Mouse (Mus musculus) embryonic stem cell, embryonic (primary cell): ENCODE measurements at regions not wholly inside any gene's neighbourhood (a gene's known extent, or its start where the extent isn't known, plus 50 kb on each side); places are given as distances from the start of the nearest gene placed in this dataset.

Experiments
- CTCF ChIA-PET, 4 experiments: fragments of 300-600 bp in 2 of 4; fragments of 350-600 bp in 2 of 4; sonication (Branson Sonifier 250); formaldehyde crosslinking; loops; one replicate each; lab custom pipeline; 2022; ENCODE audit warnings: inconsistent platforms in 2 of 4; lab: Charles Lee
- POLR2A ChIA-PET, 4 experiments: fragments of 300-600 bp in 2 of 4; fragments of 350-600 bp in 2 of 4; sonication (Branson Sonifier 250); formaldehyde crosslinking; loops; one replicate each; lab custom pipeline; 2022; ENCODE audit warnings: antibody characterized with exemption in 4 of 4, inconsistent platforms in 1 of 4; lab: Charles Lee

DNA sequence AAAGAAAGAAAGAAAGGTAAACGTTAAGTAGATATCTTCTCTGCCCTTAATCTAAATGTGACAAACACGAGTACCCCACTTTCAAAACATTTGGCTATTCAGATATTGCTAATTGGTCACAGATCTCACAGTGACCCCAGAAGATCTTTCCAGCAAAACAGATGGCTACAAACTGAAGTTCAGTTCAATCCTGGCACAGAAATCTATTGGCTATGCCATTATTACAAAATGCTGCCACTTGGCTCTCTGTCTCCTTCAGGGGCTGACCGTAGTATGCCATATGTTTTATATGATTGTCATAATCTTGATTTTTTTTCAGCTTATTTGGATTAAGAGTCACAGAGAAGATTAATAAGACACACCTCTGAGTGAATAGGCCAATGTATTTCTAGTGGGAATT is 873.2 kb downstream of the Slc22a22 start:
- CTCF ChIA-PET: no interaction called here
- POLR2A ChIA-PET: no interaction called here

DNA sequence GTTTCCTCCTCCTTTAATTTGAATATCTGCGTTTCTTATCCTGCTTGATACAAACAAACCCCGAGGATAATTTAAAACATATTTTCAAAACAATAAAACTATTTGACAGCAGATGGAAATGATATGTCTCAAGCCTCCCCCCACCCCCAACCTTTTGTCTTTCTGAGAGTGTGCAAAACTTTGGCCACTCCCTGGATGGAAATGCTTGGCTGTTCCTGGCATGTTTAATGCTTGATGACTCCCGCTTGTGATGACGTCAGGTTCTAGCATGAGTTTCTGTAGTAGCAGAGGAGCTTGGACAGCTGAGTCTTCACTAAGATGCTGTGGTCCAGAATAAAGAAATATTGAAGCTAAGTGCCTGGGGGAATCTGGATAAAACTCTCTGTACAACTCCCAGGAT is 884.8 kb downstream of the Slc22a22 start:
- ChIA-PET CTCF (interaction anchor here in 1 of 4 experiments (0.7 kb wide), 1 partner anchor 522 kb away, joined by 3 read pairs; no protein-coding TSS in a partner anchor), POLR2A (no interaction called here)

DNA sequence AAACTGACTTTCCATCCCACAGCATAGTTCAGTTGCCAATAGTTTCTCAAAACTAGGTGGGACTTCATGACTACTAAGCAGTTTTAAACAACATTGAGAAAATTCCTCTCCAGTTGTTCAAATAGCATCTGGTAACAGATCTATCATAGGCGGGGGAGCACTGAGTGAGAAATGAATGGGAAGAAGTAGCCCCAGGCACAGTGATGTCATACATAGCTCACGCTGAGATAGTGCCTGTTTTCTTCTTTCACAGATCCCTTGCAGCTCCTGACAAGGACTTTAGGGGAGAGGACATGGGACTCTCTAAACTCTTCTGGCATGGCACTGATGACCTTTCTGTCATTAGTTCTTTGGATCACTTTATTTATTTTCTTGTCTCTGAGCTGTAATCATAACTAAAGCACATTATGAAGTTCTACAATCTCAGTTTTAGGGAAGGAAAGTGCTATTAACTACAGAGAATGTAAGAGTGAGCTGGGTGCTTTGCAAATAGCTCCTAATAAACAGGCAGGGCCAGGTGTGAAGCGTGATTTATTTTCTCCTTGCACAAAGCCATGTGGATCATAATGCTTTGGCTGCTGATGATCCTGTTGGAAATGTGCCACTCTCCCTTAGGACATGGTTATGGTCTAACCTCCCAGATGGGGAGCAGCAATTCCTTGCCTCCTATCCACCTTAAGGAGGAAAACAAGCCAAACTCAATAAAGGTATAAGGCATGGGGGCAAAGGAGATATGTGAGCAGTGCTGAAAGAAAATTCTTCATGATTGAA is 896.5 kb downstream of the Slc22a22 start:
- POLR2A ChIA-PET: no interaction called here
- CTCF ChIA-PET: interaction anchor here in 1 of 4 experiments (0.7 kb wide), 1 partner anchor 303 kb away, joined by 4 read pairs; no protein-coding TSS in a partner anchor

DNA sequence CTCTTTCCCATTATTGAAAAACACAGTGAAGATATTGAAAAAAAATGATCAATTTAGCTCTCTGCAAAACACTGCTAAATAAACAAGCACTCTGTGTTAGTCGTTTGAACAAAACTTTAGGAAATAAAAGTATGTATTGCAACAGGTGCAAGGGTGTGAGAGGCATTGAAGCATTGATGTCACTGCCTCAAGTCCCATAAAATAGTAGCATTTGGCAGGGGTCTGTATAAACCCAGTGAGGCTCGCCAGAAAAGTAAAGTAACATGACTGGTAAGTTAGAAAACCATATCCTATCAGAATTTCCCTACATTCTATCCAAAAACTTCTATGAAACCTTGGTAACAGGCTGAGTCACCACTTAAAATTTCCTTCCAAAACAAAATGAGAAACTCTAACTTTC is 914.2 kb downstream of the Slc22a22 start:
- ChIA-PET POLR2A (no interaction called here), CTCF (no interaction called here)

DNA sequence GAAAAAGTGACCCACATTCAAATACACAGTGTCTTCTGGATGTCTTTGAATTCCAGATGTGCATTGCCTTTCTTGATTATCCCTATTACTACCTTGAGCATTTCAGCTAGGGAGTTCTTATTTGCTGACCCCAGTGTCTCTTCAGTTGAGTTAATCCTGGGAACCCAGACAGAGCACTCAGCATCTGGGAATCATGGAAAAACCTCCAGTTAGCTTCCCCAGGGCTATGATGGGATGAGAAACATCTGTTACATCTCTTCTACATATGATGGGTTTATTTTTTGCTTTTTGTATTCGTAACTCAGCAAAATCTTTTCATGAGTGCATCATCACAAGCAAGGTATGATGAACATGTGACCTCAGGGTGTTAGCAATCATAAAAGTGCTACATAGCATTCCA is 914.6 kb downstream of the Slc22a22 start:
- CTCF ChIA-PET: no interaction called here

DNA sequence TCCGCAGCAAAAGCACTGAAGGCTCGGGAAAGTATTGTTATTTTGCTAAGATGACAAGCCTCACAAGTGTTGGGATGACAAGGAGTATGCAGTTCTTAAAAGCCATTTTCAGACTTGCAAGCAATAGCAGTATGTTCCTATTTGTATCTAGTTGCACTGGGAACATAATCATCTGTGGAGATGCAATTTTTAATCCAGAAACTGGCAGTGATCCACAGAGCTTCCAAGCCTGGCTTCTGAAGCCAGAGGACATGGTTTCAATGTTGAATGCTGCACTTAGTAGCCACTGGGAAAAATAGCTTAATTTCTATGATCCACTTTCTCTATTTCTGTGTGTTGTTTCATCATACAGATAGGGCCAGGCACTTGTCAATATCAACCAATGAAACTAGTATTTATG is 915.3 kb downstream of the Slc22a22 start:
- POLR2A ChIA-PET: no interaction called here
- CTCF ChIA-PET: no interaction called here

More for the DNA sequence above, 914.6 kb downstream of the Slc22a22 start:
- POLR2A ChIA-PET: no interaction called here

DNA sequence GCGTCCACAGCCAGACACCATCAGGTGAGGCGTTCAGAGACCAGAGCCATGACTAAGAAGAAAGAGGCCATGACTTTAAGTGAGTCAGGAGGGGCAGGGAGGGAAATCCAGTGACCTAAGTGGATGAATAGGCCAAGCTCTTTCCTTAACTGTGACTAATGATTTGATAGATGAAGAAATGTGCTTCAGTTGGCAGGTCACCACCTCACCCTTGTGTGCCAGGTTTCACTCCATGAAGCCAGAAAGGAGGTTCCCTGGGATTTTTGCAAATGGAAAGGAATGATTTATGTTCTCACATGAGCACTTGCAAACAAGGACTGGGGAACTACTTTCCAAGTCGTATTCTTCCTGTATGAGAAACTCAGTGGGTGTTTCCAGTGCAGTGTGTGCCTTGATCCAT is 923.0 kb downstream of the Slc22a22 start:
- ChIA-PET POLR2A (no interaction called here), CTCF (no interaction called here)

DNA sequence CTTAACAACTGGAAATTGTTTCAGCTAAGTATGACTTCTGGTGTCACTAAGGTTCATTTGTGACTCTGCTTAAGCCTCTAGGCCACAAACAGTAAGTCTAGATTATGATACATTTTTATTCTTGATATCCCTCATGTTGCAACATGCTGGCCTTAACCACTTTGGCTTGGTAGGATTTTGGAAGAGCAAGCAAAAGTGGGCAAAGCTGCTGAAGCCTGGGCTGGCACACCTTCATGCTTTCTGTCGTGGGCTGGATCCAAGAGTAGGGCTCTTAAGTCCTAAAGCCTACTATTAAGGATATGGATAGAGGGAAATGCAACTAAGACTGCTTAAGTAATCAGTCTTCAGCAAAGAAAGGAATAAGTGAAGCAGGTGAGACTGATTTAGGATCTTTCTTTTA is 923.6 kb downstream of the Slc22a22 start:
- POLR2A ChIA-PET: no interaction called here
- CTCF ChIA-PET: no interaction called here

DNA sequence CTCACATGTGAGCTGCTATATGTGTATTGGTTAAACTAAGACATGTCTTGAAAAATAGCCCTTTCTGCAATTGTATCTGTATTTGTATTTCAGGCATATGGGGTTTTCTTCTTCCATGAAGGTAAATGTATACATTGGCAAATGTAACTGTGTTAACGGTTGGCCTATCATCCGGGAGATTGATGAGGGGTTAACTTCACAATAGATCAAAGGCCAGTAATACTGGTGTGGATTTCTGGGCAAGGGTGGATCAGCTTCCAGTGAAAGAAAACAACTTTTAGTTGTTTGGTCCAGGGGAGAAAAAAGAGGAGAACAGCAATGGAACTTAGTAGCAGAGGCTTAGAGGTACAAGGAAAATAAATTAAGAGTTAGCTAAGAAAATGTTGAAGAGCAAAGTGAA is 945.9 kb downstream of the Slc22a22 start:
- ChIA-PET CTCF (no interaction called here), POLR2A (interaction anchor here in 1 of 4 experiments (0.5 kb wide), 1 partner anchor 13 kb away, joined by 4 read pairs; no protein-coding TSS in a partner anchor)

DNA sequence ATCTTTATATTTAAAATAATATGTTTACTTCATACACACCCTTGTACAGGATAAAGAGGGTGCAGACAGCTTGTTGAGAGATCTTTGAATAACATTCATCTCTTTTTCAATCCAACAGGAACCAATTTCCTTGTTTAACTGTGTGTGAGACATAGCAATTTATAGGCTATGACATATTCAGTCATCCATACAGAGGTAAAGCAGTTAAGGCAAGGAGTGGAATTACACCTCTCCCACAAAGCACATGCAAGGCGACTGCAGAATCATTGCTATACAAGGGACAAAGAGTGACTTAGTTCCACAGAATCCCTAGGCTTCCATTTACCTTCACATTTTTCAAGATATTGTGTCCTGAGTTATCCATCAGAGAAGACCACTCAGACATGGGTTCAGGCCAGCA is 959.0 kb downstream of the Slc22a22 start:
- ChIA-PET CTCF (no interaction called here), POLR2A (interaction anchor here in 1 of 4 experiments (0.6 kb wide), 1 partner anchor 14 kb away, joined by 4 read pairs; no protein-coding TSS in a partner anchor)

DNA sequence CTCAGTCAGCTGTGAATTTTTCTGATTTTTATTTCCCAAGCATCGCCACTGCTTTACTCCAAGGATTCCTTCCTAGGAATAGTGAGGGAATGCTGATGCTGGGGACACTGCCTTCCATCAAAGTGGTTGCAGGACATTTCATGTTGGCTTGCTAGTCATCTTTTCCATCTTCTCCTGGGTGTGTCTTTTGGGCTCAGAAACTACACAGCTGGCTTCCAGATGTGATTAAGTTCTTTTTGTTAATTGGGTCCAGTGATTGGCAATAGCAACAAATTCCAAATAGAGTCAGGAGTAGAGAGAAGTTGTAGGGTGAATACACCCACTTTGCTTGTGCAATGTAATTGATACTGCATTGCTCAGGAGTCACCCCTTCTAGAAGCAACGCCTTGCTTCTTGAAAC is 961.3 kb downstream of the Slc22a22 start:
- ChIA-PET POLR2A (no interaction called here), CTCF (no interaction called here)

DNA sequence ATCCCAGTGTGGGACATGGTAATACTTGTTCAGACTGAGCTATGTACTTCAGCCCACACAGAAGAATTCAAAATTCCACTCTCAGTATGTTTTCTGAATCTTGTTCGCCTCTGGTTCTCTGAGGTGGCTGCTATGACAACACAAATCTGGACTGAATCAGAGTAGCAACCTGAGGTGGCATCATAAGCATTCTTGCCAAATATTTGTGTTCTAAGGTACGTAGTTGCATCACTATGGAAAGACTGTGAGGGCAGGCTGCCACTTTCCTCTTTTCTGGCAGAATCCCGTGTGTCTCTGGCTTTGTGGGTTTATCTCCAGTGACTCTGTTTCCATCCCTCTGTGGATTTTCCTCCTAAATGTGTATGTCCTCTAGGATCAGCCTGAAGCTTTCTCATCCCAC is 978.7 kb downstream of the Slc22a22 start:
- ChIA-PET CTCF (interaction anchor here in 1 of 4 experiments (0.6 kb wide), 1 partner anchor 568 kb away, joined by 4 read pairs; no protein-coding TSS in a partner anchor), POLR2A (no interaction called here)

DNA sequence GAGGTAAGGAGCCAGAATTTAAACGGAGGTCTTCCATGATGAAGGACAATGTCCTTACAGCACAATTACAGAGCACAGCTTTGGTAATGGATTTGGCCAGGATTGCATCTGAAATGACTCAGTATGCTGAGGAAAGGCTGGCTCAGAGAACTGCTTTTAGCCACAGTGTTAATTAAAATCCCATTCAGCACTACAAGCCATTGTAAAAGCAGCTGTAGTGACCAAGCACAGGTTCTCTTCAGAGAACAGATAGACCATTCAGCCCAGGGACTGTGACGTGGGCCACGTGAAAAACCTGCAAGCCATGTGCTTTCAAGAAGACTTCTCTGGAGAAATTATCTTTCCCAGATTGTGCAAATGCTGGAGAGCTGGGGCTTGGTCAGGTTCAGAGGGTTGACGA is 979.7 kb downstream of the Slc22a22 start:
- CTCF ChIA-PET: no interaction called here
- POLR2A ChIA-PET: no interaction called here

DNA sequence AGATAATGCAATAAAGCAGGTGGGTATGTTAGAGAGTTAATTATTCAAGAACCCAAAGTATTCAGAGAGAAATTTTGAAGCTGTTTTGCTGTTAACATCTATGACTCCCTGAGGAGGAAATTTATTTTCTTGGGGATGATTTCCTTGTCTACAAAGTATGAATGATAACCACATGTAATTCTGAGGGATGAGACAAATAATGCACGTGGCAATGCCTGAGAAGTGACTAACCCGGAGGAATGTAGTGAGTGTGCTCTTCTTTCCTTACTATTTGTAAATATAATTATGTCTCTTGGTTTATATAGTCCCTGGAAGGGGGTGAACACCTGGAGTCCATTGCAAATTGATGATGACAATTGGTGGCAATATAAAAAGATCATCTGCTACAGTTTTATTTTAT is 981.1 kb downstream of the Slc22a22 start:
- CTCF ChIA-PET: no interaction called here
- POLR2A ChIA-PET: no interaction called here

DNA sequence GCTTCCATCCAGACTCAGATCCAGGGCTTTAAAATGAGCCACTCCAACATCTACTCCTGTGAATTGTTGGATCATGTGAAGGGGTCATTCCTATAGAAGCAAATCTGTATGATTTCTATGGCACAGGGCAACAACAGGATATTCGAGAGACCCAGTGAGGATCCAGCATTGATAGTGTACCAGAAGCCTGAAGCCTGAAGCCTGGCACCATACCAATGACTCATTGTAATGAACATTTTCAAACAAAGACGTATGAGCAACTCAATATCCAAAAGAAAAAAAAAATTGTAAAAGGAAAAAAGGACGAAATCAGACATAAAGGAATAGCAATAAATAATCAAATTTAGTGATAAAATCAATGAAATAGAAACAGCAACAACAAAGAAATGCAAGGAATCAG is 991.5 kb downstream of the Slc22a22 start:
- POLR2A ChIA-PET: no interaction called here

DNA sequence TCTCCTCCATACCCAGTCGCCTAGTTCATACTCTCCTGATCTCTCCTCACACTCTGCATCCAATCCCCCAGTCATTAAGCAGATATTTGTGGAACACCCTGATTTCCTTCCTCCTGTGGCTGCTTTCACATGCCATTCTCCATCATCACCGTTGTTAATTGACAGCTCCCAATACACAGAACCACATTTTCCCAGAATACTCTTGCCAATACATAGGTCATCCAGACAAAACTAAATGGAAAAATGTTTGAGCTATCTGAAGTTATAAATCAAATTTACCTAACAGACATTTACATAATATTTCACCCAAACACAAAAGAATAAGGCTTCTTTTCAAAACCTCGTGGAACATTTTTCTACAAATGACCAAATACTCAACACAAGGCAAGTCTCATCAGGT is 992.7 kb downstream of the Slc22a22 start:
- ChIA-PET POLR2A (no interaction called here), CTCF (interaction anchor here in 1 of 4 experiments (0.5 kb wide), 1 partner anchor 22 kb away, joined by 3 read pairs; no protein-coding TSS in a partner anchor)

More for the DNA sequence above, 991.5 kb downstream of the Slc22a22 start:
- CTCF ChIA-PET: no interaction called here

DNA sequence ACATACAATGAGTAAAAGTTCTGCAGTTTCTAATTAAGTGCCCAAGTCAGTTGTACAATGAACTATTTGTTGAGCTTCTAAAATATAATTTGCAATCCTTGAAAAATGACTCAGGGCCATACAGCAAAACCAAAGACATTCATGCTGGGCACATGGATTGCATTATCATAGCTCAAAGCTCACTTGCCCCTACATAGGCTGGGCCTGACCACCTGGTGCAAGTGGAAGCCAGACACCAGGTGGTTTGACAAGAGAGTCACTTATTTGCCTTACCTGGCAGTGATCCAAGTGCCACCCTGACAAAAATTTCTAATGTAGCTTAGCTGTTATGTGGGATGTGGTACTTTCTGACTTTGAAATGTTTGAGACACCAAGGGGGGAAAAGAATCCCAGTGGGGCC is 997.7 kb downstream of the Slc22a22 start:
- CTCF ChIA-PET: no interaction called here
- POLR2A ChIA-PET: no interaction called here

DNA sequence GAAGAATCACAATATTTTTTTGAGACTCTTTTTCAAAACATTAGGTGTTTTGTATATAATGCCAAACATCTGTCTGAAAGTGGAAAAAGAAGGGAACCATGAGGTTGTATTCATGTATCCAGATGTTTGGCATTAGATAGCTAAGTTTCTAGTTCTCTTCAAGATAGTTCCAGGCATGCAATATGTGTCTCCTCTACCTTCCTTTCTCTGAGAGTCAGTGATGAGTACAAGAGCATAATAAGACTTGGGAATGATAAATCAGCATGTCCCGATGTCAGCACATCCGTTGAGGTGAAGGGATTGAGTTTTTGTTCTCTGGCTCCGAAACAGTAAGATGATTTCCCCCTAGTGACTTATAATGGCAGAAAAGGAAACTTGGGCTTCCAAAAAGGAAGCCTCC is 998.4 kb downstream of the Slc22a22 start:
- ChIA-PET CTCF (no interaction called here), POLR2A (no interaction called here)

DNA sequence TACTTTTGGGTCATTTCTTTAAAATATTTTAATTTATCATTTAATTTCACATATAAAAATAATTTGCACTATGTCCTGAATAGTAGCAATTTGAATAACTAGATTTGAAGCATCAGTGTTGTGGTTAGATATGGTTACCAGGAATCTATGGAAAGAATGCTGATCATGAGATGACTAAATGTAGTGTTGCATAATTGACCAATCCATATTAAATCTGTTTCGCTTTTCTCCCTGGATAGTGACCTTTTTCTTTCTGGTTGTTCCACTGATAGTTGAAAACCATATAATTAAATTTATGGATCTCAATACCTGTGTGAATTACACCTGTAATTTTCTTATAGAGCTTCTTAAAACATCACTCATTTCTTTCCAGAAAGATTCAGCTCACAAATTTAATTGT is 1003.7 kb downstream of the Slc22a22 start:
- ChIA-PET POLR2A (interaction anchor here in 1 of 4 experiments (0.7 kb wide), 1 partner anchor 9 kb away, joined by 4 read pairs; no protein-coding TSS in a partner anchor), CTCF (no interaction called here)

DNA sequence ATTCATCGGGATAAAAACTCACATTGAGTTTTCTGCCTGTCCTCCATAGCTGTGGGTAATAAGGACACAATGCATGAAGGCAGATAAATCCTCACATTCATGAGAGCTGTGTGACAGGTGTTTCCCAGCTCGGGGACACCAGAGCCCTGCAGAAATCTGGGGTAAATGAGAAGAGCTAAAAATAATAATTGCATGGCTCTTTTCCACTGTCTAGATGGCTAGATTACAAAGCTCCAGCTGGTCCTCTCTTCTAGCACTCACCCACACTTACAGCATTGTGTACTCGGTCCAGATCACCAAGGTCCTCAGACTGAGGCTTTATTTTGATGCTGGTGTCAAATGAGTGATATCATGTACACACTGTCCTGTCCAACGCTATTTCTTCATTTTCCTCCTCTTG is 1025.5 kb downstream of the Slc22a22 start:
- ChIA-PET CTCF (interaction anchor here in 1 of 4 experiments (0.5 kb wide), 1 partner anchor 244 kb away, joined by 3 read pairs; no protein-coding TSS in a partner anchor), POLR2A (no interaction called here)
